Mouse (Mus musculus) spleen, adult 2 months (tissue): ENCODE data around the gene Zfp771.

ENCODE experiments used
- CTCF ChIP-seq: fragments of 200-500 bp; IDR thresholded peaks from 2 replicates; pipeline ENCODE4 v1.5.1; 2011; ENCODE audit warnings: mild to moderate bottlenecking, inconsistent platforms; ENCODE audit not compliant: insufficient read depth, insufficient read length, insufficient replicate concordance; ENCODE audit errors: extremely low read depth
- POLR2A ChIP-seq: fragments of 200-500 bp; IDR thresholded peaks from 2 replicates; pipeline ENCODE4 v1.6.1; 2011; ENCODE audit warnings: low read depth, low read length, inconsistent platforms

DNA sequence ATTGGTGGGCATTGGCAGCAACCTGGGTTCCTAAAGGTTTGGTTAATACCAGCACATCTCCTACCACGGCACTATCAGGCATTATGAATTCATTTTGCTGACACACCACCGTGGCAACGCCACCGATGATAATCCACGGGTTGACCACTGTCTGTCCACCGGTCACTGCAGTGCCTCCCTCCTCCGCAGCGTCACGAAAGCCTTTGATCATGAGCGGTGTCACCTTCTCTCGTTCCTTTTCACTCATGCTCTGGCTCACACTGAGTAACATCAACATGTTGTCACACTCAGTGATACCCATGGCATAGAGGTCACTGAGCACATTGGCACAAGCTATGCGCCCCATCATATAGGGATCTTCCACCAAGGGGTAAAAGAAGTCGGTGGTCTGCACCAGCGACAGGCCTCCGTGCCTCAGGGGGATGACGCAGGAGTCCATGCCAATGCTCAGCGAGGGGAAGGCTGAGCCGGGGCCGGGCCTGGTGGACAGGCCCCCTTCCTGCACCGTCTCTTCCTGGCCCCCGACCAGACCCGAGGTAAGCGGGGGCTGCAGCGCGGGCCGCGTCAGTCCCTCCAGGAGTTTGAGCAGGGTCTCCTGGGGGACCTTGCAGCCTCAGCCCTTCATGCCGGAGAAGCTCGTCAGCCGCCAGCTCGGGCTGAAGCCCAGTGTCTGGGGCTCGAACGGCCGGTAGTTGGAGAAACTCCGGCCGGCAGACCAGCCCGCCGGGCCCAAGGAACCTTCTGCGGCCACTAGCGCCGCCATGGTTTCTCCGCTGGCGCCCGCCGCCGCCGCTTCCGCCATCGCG lies 29.2 kb downstream of the Zfp771 start:
- TF ChIP-seq POLR2A (no peak), CTCF (no peak)
